Mouse (Mus musculus) urinary bladder, postnatal 4 days (tissue): ENCODE measurements at regions not wholly inside any gene's neighbourhood (a gene's known extent, or its start where the extent isn't known, plus 50 kb on each side); places are given as distances from the start of the nearest gene placed in this dataset.

Source experiments
- DNase-seq, 2 experiments: peaks; one replicate each; pipeline ENCODE4 v3.0.0; 2021 to 2022; ENCODE audit warnings: low spot score in 2 of 2

DNA sequence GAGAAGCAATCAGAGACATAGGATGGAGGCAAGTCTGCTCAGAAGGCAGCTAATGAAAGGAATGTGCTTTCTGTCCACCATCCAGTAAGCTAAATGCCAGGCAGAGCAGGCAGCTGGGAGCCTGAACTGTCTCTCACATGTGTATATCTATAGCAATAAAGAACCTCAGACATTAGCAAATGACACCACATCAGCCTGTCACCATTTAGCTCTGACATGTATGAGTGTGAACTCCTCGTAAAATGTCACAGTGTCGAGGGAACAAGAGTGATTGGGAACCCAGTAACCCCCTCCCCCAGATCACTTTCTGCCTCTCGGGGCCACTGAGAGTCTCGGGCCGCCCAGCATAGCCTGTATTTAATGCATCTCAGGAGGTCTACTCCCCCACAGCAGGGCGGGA lies 274.2 kb upstream of the Zfp637 start:
- DNase-seq, result no peak

DNA sequence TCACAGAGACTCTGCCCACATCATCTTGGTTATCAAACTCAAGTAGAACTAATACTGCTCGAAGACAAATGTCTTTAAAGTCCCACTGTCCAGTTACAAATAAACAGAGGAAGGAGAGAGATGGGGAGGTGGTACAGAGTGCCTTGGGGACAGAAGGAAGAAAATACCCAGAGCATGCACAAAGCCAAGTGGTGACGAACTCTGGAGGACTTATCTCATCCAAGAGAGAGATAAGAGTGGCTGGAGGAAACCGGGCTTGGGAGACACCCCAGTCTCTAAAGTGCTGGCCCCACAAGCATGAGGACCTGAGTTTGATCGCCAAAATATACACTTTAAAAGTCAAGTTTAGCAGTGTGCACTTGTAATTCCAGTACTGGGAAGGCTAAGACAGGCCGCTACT lies 273.3 kb upstream of the Zfp637 start:
- peak in 1 of 2 experiments; percentile 19 for DNase-seq

DNA sequence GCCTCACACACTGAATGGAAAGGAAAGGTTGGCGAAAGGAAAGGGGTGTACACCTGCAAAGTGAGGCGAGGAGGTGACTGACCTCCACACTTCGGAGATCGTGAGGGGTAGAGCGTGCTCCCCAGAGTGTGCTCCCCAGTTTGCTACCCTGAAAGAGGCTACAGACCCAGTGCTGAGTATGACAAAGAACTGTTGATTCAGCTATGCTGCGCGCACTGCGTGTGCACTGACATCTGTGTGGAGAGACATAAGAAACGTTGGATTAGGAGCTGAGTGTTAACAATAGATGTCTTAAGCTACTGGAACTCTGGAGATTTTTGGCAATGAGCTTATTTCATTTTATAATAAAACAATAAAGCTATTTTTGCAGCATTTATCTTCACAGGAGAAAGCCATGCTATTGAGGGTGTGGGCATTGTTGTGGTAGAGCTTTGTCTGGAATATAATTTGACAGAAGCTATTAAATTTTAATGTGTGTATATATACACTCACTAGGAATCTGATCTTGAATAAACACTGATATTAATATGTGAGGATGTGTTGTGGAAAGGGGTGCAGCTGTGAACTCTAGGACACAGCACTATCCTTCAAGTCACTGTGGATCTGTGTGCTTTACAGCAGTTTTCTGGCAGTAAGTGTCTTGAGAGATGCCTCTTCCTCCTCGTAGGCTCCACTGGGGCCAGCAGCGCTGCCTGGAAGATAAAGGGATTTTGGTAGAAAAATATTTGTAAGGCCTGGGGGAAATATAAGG lies 271.2 kb upstream of the Zfp637 start:
- peak in 1 of 2 experiments; percentile 41 for DNase-seq

DNA sequence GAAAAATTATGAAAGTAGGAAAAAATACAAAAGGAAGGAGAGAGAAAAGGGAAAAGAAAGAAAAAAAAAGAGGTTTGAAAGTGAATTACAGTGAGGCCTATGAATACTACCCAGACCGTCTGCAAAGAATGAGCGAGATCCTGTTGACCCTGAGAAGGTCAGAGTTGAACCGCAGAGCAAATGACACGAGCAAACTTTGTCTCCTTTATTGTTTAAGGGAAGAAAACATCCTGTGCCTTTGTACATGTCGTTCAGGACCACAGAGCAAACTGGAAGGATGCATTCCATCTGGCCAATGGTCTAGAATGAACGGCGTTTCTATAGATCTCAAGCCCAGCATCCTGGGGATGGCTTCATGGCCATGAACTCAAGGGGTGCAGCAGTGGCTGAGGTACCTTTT lies 270.6 kb upstream of the Zfp637 start:
- DNase-seq, result peak in 1 of 2 experiments; percentile 44

DNA sequence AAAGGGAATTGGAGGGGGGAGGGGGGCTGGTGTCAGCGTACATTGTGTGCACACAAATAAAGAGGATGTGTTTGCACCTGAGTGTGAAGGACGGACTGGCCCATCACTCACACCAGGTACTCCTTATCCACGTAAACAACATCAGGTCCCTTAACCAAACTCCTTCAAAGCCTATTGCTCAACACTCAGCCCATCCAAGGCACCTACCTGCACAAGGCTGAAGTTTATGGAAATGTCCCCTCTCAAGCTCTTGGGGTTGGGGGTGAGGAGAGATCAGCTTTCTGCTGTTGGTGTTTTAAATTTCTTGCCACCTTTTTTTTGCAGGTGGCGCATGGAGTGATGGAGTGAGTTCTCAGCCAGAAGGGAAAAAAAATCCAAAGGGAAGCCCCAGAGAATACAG lies 270.2 kb upstream of the Zfp637 start:
- peak in 1 of 2 experiments; percentile 40 for DNase-seq

DNA sequence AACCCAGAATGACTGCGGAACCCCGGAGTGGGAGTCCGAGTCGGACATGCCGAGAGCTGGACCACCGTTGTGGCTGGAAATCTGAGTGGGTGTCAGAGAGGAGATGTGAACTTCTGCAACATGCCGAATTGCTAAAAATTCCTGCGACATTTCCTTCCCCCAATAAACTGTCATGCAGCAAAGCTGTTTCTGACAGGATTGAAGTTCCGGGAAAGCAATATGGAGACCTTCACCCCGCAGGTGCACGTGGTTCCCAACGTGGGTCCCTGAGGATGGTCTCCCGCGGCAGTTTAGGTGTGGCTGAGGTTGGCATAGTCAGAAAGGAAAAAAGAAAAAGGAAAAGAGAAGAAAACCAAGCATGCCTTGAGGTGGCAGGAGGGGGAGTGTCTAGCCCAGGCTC lies 269.0 kb upstream of the Zfp637 start:
- peak in 1 of 2 experiments; percentile 57 for DNase-seq

DNA sequence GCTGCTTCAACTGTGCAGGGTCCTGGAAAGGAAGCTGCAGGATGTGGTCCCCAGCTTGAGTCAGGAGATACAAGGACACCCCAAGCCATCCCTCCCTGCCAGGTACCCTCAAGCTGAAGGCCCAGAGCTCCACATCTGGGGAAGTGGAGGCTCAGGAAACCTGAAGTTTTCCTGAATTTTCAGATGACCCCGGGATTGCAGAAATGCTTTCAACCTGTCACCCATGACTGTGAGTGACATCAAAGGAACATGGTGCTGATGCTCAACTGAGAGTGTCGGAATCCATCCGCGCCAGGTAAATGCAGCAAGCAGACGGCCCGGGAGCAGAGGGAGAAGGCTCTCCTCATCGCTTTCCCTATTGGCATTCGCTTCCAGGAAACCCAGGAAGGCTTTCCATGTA lies 267.6 kb upstream of the Zfp637 start:
- peak in 1 of 2 experiments; percentile 1 for DNase-seq

DNA sequence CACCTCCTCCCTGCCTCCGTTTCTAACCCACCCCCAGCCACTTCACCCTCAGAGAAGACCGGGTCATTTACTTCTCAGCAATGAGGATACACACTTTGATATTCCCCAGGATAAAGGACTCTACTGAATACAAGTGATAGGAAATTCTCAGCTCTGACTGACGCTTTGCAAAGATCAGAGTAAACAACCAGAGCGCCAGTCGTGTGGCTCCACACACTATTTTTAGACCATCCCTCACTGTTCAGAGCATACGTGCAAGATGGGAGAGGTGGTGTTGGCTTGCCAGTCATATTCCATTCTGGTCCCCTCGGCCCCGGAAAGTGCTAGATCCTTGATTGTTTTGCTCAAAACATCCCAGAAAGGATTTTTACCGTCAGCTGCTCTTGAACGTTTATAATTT lies 266.8 kb upstream of the Zfp637 start:
- no peak for DNase-seq

DNA sequence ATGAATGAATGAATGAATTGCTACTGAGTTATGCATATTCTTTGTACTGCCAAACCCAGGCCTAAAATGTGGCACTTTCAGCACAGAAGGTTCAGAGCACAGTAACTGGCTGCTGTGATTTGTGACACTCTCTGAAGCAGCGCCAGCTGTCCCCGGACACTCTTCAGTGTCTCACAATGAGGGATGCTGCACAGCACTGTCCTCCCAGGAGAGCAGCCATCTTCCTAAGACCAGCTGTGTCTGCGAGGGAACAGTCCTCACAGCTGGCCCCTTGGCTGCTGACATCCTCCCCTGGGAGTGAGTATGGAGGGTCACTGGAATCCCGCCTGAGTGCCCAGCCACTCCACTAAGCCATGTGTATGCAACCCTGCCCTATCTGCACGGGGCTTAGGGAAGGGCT lies 265.9 kb upstream of the Zfp637 start:
- no peak for DNase-seq

DNA sequence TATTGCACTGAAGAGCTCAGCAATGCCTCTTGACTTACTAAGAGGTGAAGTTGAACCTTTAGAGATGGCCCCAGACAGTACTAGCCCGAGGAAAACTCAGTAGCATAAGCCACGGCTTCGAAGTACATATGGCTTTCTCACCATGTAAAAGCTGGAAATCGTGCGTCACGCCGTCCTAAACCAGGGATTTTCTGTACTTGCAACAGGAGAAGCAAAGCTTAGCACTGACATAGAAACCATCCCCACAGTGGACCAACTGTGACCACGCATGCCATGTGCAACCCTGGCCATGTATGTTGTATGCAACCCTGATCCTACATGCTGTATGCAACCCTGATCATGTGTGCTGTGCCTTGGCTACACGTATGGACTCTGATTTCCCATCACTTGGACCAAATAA lies 265.0 kb upstream of the Zfp637 start:
- DNase-seq, result no peak

DNA sequence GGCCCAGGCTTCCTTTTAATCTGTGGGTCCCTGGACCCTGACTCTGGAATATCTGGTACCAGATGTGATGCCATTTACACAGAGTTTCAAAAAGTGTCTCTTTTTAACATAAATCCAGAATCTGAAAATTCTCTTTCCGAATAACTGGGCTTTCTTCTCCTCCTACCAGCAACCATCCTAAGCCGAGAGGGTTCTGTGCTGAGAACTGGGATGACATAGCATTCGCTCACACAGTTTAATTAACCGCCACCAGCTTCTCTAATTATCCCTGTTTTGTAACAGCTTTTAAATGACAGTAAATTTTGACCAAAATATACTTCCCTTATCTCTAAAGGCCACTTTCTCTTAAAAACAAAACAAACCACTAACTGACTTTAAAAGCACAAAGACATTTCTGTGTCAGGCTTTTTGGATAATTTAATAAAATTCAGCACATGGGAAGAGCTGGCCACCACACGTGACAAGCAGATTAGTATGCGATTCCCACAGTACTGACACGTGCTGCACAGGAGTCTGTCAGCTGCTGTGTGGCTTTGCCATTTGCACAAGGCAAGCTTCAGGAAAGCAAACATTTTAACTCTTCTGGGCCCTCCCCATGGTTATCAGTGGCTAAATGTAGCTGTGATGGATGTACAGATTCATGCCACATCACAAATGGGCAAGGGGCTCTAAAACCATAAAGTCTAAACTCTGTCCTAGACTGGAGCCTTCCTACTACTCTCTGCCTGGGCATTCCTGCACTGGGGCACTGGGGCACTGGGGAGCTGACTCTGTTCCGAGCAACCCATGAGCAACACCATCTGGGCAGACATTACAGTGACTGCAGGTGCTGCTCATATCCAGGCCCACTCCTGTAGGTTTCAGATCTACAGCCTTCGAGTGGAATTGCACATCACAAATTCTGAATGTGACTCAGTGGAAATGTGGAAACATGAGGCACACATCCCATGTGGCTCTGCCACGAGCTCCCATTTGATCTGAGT lies 263.1 kb upstream of the Zfp637 start:
- DNase-seq, result no peak

DNA sequence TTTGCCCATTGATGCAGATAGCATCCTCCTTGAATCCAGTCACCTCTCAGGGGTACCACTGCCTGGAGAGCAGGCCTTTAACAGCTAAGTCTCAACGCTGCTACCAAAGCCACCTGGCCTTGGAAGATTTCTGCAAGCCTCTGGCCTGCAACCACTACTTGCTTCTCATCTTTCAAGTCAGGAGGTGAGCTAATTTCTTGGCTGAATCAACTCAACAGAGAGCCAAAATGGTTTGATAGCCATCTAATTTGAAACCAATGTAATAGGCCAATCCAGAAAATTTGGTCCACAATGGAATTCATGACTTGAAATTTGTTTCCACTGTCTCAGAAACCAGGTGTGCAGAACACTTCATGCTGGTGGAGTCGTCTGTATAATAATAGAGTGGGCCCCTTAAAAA lies 260.0 kb upstream of the Zfp637 start:
- no peak for DNase-seq

DNA sequence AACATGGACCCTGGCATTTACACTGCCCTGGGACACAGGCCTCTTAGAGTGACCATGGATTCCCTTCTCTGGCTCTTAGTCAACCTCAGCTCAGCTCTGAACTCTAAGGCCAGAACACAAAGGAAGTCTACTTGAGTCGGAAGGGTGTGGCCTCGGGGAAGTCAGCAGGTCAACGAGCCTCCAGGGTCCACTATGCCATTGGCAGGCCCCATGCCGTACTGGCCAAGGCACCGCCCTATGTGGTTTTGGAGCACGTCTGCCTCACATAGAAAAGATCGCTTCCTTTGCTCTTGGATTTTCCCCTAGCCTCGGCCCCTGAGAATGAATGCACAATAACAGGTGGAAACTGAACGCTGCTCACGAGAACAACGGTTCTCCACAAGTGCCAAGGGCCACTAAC lies 257.9 kb upstream of the Zfp637 start:
- no peak for DNase-seq

DNA sequence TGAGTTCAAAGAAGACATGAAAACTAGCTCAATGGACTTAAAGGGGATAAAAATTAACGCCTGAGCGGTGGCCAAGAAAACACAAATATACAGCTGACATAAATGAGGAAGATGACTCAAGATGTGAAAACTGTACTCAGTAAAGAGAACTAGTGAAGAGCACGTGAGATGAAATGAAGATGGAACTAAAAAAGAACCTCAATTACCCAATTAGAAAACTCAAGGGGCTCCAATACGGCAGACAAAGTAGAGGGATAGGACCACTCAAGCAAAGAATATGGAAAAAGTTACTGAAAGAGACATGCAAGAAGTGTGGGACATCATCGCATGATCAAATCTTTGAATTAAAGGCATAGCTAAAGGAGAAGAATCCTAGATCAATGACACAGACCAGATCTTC lies 256.4 kb upstream of the Zfp637 start:
- no peak for DNase-seq

DNA sequence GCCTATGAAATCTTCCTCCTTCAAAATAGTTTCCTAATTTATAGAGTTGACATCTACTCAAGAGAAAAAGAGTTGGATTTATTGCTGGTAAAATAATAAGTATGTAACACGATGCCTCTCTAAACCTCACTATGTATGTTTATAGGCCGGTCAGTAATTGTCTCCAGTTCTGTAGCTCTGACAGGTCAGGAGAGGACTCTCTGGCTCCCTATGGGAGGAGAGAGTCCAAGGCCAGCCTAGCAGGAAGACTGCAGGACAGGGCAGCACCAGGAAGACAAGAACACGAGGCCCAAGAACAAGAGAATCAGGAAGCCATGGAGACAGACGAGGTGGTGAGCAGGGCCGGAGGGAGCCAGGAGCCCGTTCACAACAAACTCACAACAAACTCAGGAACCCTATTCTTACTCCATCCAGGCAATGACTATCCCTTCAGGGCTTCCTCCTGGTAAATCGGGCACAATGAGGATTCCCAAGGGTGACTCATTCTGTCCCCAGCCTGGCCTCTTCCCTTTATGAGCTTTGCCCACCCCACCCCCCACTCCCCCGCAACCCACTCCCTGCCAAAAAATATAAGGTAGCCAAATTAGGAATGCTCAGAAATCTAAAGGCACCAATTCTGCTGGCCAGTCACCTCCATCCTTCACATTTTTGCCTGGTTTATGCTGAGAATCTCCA lies 244.7 kb upstream of the Zfp637 start:
- DNase-seq, result peak in 1 of 2 experiments; percentile 11

DNA sequence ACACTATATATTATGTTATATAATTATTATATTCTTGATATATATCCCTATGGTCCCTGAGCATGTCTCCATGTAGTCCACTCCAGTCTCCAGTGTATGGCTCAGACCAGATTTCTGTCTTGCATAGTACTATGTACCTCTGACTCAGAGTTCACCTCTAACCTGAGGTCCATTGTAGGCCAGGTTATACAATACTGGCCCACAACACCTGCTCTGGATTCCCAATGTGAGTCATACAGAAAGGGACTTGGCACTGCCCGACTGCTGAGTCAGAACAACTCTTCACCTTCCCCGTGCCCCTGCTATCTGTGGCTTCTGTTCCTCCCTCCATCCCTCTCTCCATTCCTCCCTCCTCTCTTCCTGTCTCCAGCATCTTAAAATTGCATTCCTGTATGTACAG lies 236.1 kb upstream of the Zfp637 start:
- no peak for DNase-seq

DNA sequence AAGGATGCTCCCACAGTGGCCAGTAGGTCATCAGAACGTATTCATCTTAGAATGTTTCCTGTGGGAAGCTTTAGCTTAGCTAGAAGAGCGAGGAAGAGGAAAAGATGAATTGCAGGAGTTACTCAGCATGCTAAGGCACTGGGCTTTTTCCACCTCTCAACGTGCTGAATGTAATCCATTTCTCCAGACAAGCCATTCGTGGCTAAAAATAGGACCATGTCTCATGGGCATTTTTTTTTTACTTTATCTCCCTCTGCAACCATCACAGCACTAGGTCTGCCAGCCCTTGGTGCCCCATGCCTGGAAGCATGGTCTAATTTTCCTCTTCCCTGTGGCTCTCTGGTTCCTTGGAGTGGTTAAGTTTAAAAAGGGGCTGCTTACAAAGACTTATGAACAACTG lies 235.3 kb upstream of the Zfp637 start:
- DNase-seq, result peak in 1 of 2 experiments; percentile 3

DNA sequence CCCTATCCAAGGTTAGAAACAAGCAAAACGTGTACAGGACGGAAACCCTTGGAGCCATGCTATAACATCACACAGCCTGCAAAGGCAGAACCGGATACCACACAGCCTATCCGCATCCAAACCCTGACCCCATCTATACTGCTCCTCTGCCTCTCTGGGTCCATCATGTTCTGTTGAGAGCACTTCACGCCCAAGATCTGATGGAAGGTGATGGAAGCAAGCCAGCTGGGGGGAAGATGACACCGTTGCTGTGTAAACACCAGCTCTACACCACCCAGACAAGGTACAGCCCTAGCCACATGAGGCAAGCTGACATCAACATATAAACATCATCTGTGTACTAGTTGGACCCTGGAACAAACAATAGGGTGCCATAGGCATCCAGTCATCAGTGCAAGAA lies 234.8 kb upstream of the Zfp637 start:
- no peak for DNase-seq

DNA sequence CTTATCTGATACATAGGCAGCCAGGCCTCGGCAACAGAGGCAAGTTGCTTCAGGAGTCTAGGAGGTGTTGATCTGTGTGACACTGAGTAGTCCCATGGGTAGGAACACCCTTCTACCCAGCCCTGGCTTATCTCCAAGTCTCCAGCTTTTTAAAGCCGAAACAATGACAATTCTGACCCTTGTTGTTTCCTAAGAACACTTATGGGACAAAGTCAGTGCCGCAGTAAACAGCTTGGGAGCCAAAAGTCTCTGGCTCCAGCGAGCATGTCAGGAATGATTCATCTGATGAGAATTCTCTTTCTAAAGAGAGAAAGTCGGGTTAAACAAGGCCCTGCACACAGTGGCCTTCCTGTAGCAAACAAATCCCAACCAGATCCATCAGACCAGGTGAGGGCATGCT lies 234.0 kb upstream of the Zfp637 start:
- no peak for DNase-seq

DNA sequence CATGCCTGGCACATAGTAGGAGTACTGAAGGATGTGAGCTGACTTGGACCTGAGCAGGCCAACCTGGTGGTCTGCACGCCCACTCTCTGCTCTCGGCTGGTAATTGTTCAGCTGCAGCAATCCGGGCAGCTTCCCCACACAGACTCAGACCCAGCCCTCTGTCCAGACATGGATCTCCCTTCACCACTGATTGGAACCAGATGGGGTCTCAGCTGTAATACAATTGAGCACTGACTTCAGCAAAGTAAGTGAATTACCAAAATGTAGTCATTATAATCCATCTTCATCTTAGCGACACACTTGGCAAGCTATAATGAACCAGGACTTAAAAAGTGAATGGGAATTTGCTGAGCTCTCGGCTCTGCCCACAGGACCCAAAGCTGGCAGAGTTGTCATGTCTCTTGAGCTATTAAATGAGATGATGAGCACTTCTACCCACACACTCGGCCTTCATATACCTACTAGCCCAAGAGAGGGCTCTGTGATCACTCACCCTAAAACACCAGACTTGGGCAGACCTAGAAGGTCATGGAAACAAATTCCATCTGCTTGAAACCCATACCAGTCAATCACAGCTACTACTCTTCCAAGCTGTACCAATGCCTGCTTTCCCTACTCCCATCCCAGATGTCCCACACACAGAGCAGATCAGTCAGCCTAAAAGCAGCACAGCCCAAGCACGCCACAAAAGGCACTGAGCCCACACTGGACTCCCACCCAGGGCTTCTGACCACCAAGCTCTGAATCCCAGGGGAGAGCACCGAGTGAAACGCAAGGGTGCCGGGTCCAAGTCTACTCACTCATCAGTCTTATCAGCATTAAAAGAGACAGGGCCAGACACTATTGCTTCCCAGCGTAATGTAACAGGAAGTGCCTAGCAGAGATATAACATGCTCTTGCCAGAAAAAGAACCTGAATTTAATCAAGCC lies 231.2 kb upstream of the Zfp637 start:
- DNase-seq, result no peak

DNA sequence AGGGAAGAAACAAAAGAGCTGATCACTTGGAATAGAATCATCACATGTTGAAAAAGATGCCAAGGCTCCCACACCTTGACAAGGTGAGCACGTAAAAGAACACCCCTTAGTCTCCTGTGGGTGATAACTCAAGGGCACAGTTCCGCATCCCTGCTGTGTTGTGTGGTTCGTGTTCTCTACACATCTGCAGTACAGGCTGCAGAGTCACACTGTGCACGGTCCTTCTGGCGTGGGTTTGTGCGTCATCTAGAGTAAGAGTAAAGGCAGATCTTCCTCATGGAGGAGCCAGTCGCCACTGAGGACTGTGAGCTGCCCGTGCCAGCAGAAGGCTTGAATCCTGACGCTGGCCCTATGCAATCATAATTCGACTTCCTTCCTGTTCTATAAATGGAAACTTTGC lies 229.7 kb upstream of the Zfp637 start:
- DNase-seq, result no peak
